Mouse (Mus musculus) MEL (cell line): ENCODE results near the gene Id1. TPM values are rescaled to one million over a fixed set of nuclear protein-coding genes. Genes with fewer than 3 reads are reported as not detected.

Experiments
- DNase-seq: peaks from one replicate; pipeline ENCODE4 v3.0.0; 2011; ENCODE audit warnings: low read depth, low spot score
- H3K27ac ChIP-seq: 2 replicates; pipeline ENCODE4 v1.5.1; 2012; ENCODE audit warnings: low read depth, mild to moderate bottlenecking, control low read depth, low read length, moderate library complexity; ENCODE audit not compliant: control insufficient read depth
- H3K27me3 ChIP-seq, 2 experiments: fragments of 150-350 bp in 1 of 2; sonication (generic) in 1 of 2; 2 replicates each; pipeline ENCODE4 v1.6.1; 2012; ENCODE audit warnings: low read length in 2 of 2, mild to moderate bottlenecking in 2 of 2, improper control_type of control experiment in 1 of 2, moderate library complexity in 1 of 2; ENCODE audit not compliant: insufficient read depth in 2 of 2, control insufficient read depth in 1 of 2
- H3K36me3 ChIP-seq, 2 experiments: 2 replicates each; pipeline ENCODE4 v1.6.1; 2012 to 2014; ENCODE audit warnings: low read length in 2 of 2, improper control_type of control experiment in 1 of 2, inconsistent platforms in 1 of 2, mild to moderate bottlenecking in 1 of 2; ENCODE audit not compliant: insufficient read depth in 2 of 2, control insufficient read depth in 1 of 2
- H3K4me1 ChIP-seq, 2 experiments: fragments of 150-350 bp in 1 of 2; sonication (generic) in 1 of 2; 2 replicates each; pipeline ENCODE4 v1.6.1; 2012; ENCODE audit warnings: low read length in 2 of 2, improper control_type of control experiment in 1 of 2, mild to moderate bottlenecking in 1 of 2; ENCODE audit not compliant: insufficient read depth in 2 of 2, control insufficient read depth in 1 of 2
- H3K4me3 ChIP-seq, 2 experiments: fragments of 150-350 bp in 1 of 2; sonication (generic) in 1 of 2; 2 replicates each; pipeline ENCODE4 v1.5.1; 2012; ENCODE audit warnings: low read depth in 2 of 2, low read length in 2 of 2, mild to moderate bottlenecking in 2 of 2, moderate library complexity in 2 of 2, control low read depth in 1 of 2, improper control_type of control experiment in 1 of 2; ENCODE audit not compliant: control insufficient read depth in 1 of 2, insufficient read depth in 1 of 2
- H3K79me2 ChIP-seq: 2 replicates; pipeline ENCODE4 v1.6.1; 2012; ENCODE audit warnings: mild to moderate bottlenecking, low read length, moderate library complexity; ENCODE audit not compliant: control insufficient read depth, poor library complexity, insufficient read depth
- H3K9ac ChIP-seq: 2 replicates; pipeline ENCODE4 v1.6.1; 2012; ENCODE audit warnings: low read depth, mild to moderate bottlenecking, control low read depth, low read length, moderate library complexity; ENCODE audit not compliant: control insufficient read depth, poor library complexity, severe bottlenecking
- H3K9me3 ChIP-seq: fragments of 150-350 bp; sonication (generic); replicated peaks from 2 replicates; pipeline ENCODE4 v1.6.1; 2012; ENCODE audit warnings: mild to moderate bottlenecking, low read length, improper control_type of control experiment, moderate library complexity; ENCODE audit not compliant: insufficient read depth
- EP300 ChIP-seq, 2 experiments: IDR thresholded peaks; 2 replicates each; pipeline ENCODE4 v1.6.1; 2011; ENCODE audit warnings: improper control_type of control experiment in 2 of 2, low read length in 2 of 2, low read depth in 1 of 2, mild to moderate bottlenecking in 1 of 2
- ETS1 ChIP-seq: IDR thresholded peaks from 2 replicates; pipeline ENCODE4 v1.6.1; 2012; ENCODE audit warnings: low read depth, mild to moderate bottlenecking, inconsistent platforms, low read length, improper control_type of control experiment, moderate library complexity
- JUND ChIP-seq: IDR thresholded peaks from 2 replicates; pipeline ENCODE4 v1.6.1; 2011; ENCODE audit warnings: low read depth, mild to moderate bottlenecking, improper control_type of control experiment, low read length
- KAT2A ChIP-seq: conservative IDR thresholded peaks from 2 replicates; pipeline ENCODE4 v1.6.1; 2012; ENCODE audit warnings: low read depth, low read length, improper control_type of control experiment, inconsistent platforms
- MAZ ChIP-seq: IDR thresholded peaks from 2 replicates; pipeline ENCODE4 v1.6.1; 2012; ENCODE audit warnings: low read depth, mild to moderate bottlenecking, inconsistent platforms, low read length, improper control_type of control experiment
- MYB ChIP-seq: IDR thresholded peaks from 2 replicates; pipeline ENCODE4 v1.6.1; 2011; ENCODE audit warnings: mild to moderate bottlenecking, low read depth, low read length, improper control_type of control experiment
- MYC ChIP-seq: IDR thresholded peaks from 2 replicates; pipeline ENCODE4 v1.6.1; 2011; ENCODE audit warnings: low read depth, mild to moderate bottlenecking, low read length, improper control_type of control experiment, moderate library complexity
- NRF1 ChIP-seq: IDR thresholded peaks from 2 replicates; pipeline ENCODE4 v1.6.1; 2014; ENCODE audit warnings: low read depth, mild to moderate bottlenecking, inconsistent platforms, low read length, improper control_type of control experiment, moderate library complexity; ENCODE audit not compliant: poor library complexity, insufficient read depth, severe bottlenecking
- RCOR1 ChIP-seq: IDR thresholded peaks from 2 replicates; pipeline ENCODE4 v1.6.1; 2012; ENCODE audit warnings: low read depth, mild to moderate bottlenecking, inconsistent platforms, low read length, improper control_type of control experiment
- TAL1 ChIP-seq: IDR thresholded peaks from 2 replicates; pipeline ENCODE4 v1.6.1; 2012; ENCODE audit warnings: mild to moderate bottlenecking, inconsistent platforms, low read length, moderate library complexity, mixed read lengths
- TBP ChIP-seq: IDR thresholded peaks from 2 replicates; pipeline ENCODE4 v1.8.0; 2011; ENCODE audit warnings: low read depth, low read length, improper control_type of control experiment
- TCF12 ChIP-seq: IDR thresholded peaks from 2 replicates; pipeline ENCODE4 v1.6.1; 2014; ENCODE audit warnings: low read depth, mild to moderate bottlenecking, inconsistent platforms, low read length, improper control_type of control experiment, moderate library complexity
- ZMIZ1 ChIP-seq: IDR thresholded peaks from 2 replicates; pipeline ENCODE4 v1.6.1; 2012; ENCODE audit warnings: low read depth, mild to moderate bottlenecking, inconsistent platforms, low read length, improper control_type of control experiment, moderate library complexity
- polyA plus RNA-seq, 2 experiments: library from polyadenylated mRNA; stranded (reverse) in 1 of 2; unstranded in 1 of 2; fragments of >175 nt in 1 of 2; fragments of >200 nt in 1 of 2; gene quantifications; 2 replicates each; pipeline versions ENCODE4 v1.2.1 to v1.2.4; 2012; ENCODE audit warnings: low replicate concordance in 2 of 2, low read depth in 1 of 2; ENCODE audit not compliant: insufficient read length in 2 of 2, insufficient read depth in 1 of 2, missing spikeins in 1 of 2
- total RNA-seq: library from RNA; depleted of rRNA; stranded (reverse); fragments of 300-350 nt; gene quantifications from 2 replicates; pipeline ENCODE4 v1.2.3, GENCODE M21; 2012

Id1 gene
- total and polyA plus RNA-seq, 3 experiments = 102 to 486 TPM; not detected in 1

- no peak overlapping the region for H3K4me3 ChIP-seq
- no peaks in the 10 kb centered on the region for H3K27me3 ChIP-seq
- H3K36me3 ChIP-seq = peaks cover 0 to 4% of the 10 kb centered on the region in 2 experiments; a peak in 1 of 4 replicates
- H3K27ac ChIP-seq = no peak overlapping the region
- no peak for TF ChIP-seq ETS1
- TF ChIP-seq ZMIZ1 = no peak
- H3K79me2 ChIP-seq = no peaks in the 10 kb centered on the region
- H3K9me3 ChIP-seq = no peaks in the 10 kb centered on the region
- no peak for DNase-seq
- no peak overlapping the region for H3K9ac ChIP-seq
- no peaks in the 10 kb centered on the region for H3K4me1 ChIP-seq
Observed at GRCm38 (mm10) chr2:152703596-152704255, 32.3 kb upstream of the Id1 start.

- H3K27me3 ChIP-seq = no peaks in the 10 kb centered on the region
- H3K4me3 ChIP-seq = no peak overlapping the region
- no peaks in the 10 kb centered on the region for H3K9me3 ChIP-seq
- H3K36me3 ChIP-seq = peaks cover 0 to 4% of the 10 kb centered on the region in 2 experiments; a peak in 1 of 4 replicates
- DNase-seq = no peak
- H3K4me1 ChIP-seq = no peaks in the 10 kb centered on the region
- no peaks in the 10 kb centered on the region for H3K79me2 ChIP-seq
- no peak overlapping the region for H3K27ac ChIP-seq
- TF ChIP-seq ETS1 (no peak), KAT2A (no peak), EP300 (IDR thresholded peaks at IDR 0.05; ENCODE audit: low read depth in 1 of 2, low read length in 2 of 2) (no peak)
- TF ChIP-seq, all 39 proteins: peak for 0
- H3K9ac ChIP-seq = no peak overlapping the region
Observed at GRCm38 (mm10) chr2:152704256-152704605, 31.8 kb upstream of the Id1 start.

GRCm38 (mm10) chr2:152704811-152705370 is 31.2 kb upstream of the Id1 start:
- H3K4me3 ChIP-seq = no peak overlapping the region
- H3K27ac ChIP-seq = no peak overlapping the region
- H3K9ac ChIP-seq = no peak overlapping the region
- H3K36me3 ChIP-seq = peaks cover 0 to 4% of the 10 kb centered on the region in 2 experiments; a peak in 1 of 4 replicates
- no peaks in the 10 kb centered on the region for H3K79me2 ChIP-seq
- H3K9me3 ChIP-seq = no peaks in the 10 kb centered on the region
- no peak for DNase-seq
- no peaks in the 10 kb centered on the region for H3K27me3 ChIP-seq
- no peak for TF ChIP-seq TBP
- TF ChIP-seq JUND = no peak
- TF ChIP-seq RCOR1 = no peak
- no peak for TF ChIP-seq MAZ
- no peak for TF ChIP-seq NRF1
- no peak for TF ChIP-seq TCF12
- TF ChIP-seq MYC = no peak
- no peak for TF ChIP-seq ETS1
- no peak for TF ChIP-seq MYB
- TF ChIP-seq TAL1 = no peak
- no peaks in the 10 kb centered on the region for H3K4me1 ChIP-seq
